Mouse (Mus musculus) MEL (cell line): ENCODE measurements around the gene Cpa4.

ENCODE experiments used
- CTCF ChIP-seq, 3 experiments: IDR thresholded peaks in 2 of 3; conservative IDR thresholded peaks in 1 of 3; 2 replicates each; pipeline ENCODE4 v1.5.1; 2011 to 2012; ENCODE audit warnings: low read length in 3 of 3, low read depth in 2 of 3, mild to moderate bottlenecking in 2 of 3, improper control_type of control experiment in 1 of 3, inconsistent platforms in 1 of 3, mixed read lengths in 1 of 3, moderate library complexity in 1 of 3; ENCODE audit not compliant: control insufficient read depth in 1 of 3, insufficient read depth in 1 of 3, poor library complexity in 1 of 3, severe bottlenecking in 1 of 3
- E2F4 ChIP-seq: IDR thresholded peaks from 2 replicates; pipeline ENCODE4 v1.6.1; 2011; ENCODE audit warnings: low read depth, low read length, improper control_type of control experiment, borderline replicate concordance
- ELF1 ChIP-seq: IDR thresholded peaks from 2 replicates; pipeline ENCODE4 v1.6.1; 2014; ENCODE audit warnings: low read depth, mild to moderate bottlenecking, inconsistent platforms, low read length, improper control_type of control experiment, moderate library complexity
- EP300 ChIP-seq, 2 experiments: IDR thresholded peaks; 2 replicates each; pipeline ENCODE4 v1.6.1; 2011; ENCODE audit warnings: improper control_type of control experiment in 2 of 2, low read length in 2 of 2, low read depth in 1 of 2, mild to moderate bottlenecking in 1 of 2
- ETS1 ChIP-seq: IDR thresholded peaks from 2 replicates; pipeline ENCODE4 v1.6.1; 2012; ENCODE audit warnings: low read depth, mild to moderate bottlenecking, inconsistent platforms, low read length, improper control_type of control experiment, moderate library complexity
- KAT2A ChIP-seq: conservative IDR thresholded peaks from 2 replicates; pipeline ENCODE4 v1.6.1; 2012; ENCODE audit warnings: low read depth, low read length, improper control_type of control experiment, inconsistent platforms
- MAX ChIP-seq: IDR thresholded peaks from 2 replicates; pipeline ENCODE4 v1.6.1; 2011; ENCODE audit warnings: low read length, improper control_type of control experiment
- MEF2A ChIP-seq: IDR thresholded peaks from 2 replicates; pipeline ENCODE4 v1.6.1; 2014; ENCODE audit warnings: low read depth, mild to moderate bottlenecking, inconsistent platforms, low read length, improper control_type of control experiment; ENCODE audit not compliant: poor library complexity, insufficient replicate concordance, severe bottlenecking; ENCODE audit errors: extremely low read depth
- POLR2A ChIP-seq, 2 experiments: IDR thresholded peaks; 2 replicates each; pipeline ENCODE4 v1.6.1; 2011 to 2012; ENCODE audit warnings: low read length in 2 of 2, mild to moderate bottlenecking in 2 of 2, control low read depth in 1 of 2, improper control_type of control experiment in 1 of 2, low read depth in 1 of 2, moderate library complexity in 1 of 2; ENCODE audit not compliant: control insufficient read depth in 1 of 2, insufficient read depth in 1 of 2, poor library complexity in 1 of 2
- POLR2AphosphoS5 ChIP-seq: IDR thresholded peaks from 2 replicates; pipeline ENCODE4 v1.6.1; 2012; ENCODE audit warnings: low read depth, borderline replicate concordance, mild to moderate bottlenecking, inconsistent platforms, low read length, moderate library complexity, mixed read lengths
- RAD21 ChIP-seq: IDR thresholded peaks from 2 replicates; pipeline ENCODE4 v1.6.1; 2011; ENCODE audit warnings: mild to moderate bottlenecking, low read depth, low read length, improper control_type of control experiment
- TCF12 ChIP-seq: IDR thresholded peaks from 2 replicates; pipeline ENCODE4 v1.6.1; 2014; ENCODE audit warnings: low read depth, mild to moderate bottlenecking, inconsistent platforms, low read length, improper control_type of control experiment, moderate library complexity

- TF ChIP-seq ELF1: no peak
- no peak for TF ChIP-seq EP300 (IDR thresholded peaks at IDR 0.05; ENCODE audit: low read depth in 1 of 2, low read length in 2 of 2)
- no peak for TF ChIP-seq RAD21
- TF ChIP-seq TCF12: no peak
- TF ChIP-seq POLR2A (IDR thresholded peaks at IDR 0.05; ENCODE audit: control insufficient read depth in 1 of 2, insufficient read depth in 1 of 2, low read depth in 1 of 2, low read length in 2 of 2, poor library complexity in 1 of 2): no peak
- TF ChIP-seq CTCF (IDR thresholded peaks at IDR 0.05 in 2 of 3, conservative IDR thresholded peaks at IDR 0.05 in 1 of 3; ENCODE audit: control insufficient read depth in 1 of 3, insufficient read depth in 1 of 3, low read depth in 2 of 3, low read length in 3 of 3, poor library complexity in 1 of 3, severe bottlenecking in 1 of 3): no peak
- no peak for TF ChIP-seq MAX
- no peak for TF ChIP-seq ETS1
- no peak for TF ChIP-seq KAT2A
- no peak for TF ChIP-seq MEF2A
- TF ChIP-seq E2F4: no peak
- no peak for TF ChIP-seq POLR2AphosphoS5
These were observed 43.0 kb downstream of the Cpa4 start for GRCm38 (mm10) chr6:30611212-30611611.
